Mouse (Mus musculus) left cerebral cortex, adult 9 months (tissue): ENCODE data around the gene Mcrip1.
"Not testable (repeated sequence)": the region's sequence is repeated elsewhere in the genome, so short reads cannot be mapped to it uniquely, and the experiment has no call there.

Experiments
- DNase-seq, 2 experiments: peaks; one replicate each; pipeline ENCODE4 v3.0.0; 2022; ENCODE audit warnings: low spot score in 2 of 2

Mcrip1 gene

DNA sequence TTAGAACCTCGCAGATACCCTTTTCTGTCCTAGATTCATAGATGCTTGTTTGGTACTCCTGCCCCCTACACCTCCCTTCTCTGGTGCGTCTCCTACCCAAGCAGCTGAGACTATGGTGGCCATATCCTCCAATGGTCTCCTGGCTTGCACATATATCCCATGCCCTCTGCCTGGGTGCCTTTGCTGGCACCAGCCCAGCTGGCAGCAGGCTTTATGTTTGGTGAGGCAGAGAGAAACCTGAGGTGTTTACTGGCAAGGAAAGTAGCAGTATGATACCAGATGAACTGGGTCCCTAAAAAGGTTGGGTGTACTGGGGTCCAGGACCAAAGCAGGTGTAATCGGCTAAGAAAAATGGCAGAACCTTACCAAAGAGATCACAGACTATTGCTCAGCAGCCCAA is 3.6 kb downstream of the Mcrip1 start:
- DNase-seq, result no peak

DNA sequence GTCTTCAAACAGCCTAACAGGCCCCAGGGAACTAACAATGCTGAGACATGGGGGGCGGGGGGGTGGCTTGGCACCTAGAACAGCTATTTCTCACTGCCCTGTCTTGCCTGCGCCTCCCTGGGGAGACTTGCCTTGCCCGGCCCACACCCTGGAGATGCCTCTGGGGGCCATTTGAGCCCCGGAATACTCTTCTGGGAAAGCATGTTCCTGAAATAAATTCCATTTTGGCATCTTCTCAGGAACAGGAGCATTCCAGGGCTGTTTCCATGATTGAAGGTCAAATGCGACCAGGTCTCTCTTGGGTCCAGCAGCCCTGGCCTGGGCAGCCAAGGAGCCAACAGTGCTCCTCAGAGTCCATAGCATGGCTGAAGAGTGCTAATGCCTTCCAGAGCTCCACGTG is 7.2 kb downstream of the Mcrip1 start:
- DNase-seq, result no peak

DNA sequence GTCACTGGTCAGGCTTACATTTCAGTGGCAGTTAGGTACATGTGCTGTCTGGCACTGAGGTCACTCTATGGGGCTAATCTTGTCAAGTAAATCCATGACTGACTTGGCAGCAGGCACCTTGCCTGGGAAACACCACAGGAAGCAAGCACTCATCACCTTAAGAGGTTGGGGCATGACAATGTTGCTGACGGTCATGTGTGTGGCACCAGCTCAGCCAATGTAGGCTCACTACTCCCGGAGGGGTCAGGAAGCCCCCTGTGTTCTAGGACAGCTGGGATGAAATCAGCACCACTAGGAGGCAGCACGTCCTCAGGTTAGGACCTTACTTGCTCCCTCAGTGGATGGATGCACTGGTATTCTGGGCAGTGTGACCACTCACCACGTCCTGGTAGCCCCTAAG is 7.6 kb downstream of the Mcrip1 start:
- no peak for DNase-seq

DNA sequence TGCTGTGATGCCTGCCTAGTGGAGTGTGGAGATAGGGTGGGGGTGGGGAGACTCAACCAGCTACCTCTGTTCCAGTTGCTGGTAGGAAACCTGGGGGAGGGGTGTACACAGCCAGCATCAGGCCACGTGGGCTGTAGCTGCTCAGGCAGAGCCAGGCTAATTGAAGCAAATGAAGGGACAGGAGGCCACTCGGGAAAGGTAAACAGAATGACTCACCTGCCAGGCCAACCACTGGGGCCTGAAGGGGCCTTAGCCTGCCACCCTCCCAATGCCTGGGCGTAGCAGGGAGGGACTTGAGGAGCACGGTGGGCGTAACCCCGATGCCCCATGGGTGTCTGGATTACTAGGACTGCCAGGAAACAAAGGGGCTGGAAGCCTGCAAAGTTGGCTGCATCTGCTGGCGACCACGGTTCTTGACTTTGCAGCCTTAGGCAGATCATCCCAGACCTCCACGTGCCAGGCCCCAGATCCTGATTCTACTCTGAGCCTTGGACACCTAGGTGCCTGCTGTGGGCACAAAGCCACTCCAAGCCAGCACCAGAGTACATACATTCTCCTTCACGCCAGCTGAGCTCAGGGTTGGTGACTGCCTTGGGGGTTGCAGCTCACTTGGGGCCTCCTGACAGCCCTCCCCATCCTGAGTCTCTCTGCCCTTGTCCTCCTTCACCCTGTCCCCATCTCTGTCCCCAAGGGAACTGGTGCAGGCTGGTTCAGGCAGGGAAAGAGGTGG is 10.1 kb downstream of the Mcrip1 start:
- DNase-seq, result no peak

DNA sequence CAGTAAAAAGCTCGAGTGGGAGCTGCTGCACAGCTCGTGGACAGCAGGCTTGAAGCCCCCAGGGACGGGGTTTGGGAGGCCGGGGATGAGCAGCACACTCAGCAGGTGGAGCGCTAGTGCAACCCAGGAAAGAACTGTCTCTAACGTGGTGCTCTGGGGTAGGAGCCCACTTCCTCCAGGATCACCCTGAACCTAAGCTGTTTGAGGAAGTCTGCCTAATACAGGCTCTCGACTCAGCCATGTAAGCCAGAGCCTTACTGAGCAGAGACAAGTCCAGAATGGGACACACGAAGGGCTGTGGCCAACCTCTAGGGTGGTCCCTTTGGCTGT is 10.6 kb downstream of the Mcrip1 start:
- DNase-seq, result no peak

DNA sequence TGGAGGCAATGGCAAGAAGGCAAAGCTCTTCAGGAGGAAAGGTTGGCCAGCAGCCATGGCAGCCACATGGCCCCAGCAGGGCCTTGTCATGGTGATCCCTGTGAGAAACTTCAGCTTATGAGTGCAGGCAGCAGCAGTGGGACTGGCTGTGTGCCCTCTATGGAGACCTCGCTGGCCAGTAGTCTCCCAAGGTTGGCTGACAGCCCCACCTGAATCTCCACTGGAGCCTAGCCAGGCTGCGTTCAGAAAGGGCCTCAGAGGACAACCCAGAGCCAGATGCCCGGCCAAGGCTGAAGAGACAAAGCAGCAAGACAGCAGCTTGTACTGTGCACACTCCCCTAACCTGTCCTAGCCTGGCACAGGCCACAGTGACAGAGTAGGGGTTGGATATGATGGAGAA is 11.0 kb downstream of the Mcrip1 start:
- no peak for DNase-seq

DNA sequence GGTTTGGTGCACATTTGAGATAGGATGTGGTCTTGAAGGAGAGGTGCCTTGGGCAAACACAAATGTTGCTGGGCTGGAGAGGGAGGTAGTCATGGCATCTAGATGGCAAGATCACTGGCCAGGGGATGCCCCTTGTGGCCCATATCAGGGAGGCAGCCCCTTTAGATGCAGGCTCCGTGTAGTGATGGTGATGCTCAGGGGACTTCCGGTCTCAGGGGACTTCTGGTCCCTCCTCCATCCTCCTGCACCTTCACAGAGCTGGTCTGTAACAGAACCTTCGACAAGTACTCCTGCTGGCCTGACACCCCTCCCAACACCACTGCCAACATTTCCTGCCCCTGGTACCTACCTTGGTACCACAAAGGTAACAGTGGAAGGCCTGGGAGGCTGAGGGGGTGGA is 13.7 kb downstream of the Mcrip1 start:
- no peak for DNase-seq

DNA sequence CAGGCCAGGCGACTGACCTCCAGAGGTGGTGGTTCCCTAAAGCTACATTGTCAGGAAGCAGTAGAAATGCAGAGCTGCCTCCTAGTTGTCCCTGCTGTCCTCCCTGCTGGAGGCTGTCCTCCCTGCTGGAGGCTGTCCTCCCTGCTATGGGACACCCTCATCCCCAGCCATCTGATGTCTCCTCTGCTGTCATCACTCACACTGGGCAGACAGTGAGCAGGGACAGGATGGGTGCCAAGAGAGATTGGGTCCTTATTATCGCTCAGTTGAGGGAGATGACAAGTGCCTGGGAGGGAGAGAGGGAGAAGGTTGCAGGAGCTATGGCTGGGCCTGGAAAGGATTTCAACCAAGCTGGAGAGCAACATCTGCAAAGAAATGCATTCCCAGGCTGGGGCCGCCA is 14.4 kb downstream of the Mcrip1 start:
- no peak for DNase-seq

DNA sequence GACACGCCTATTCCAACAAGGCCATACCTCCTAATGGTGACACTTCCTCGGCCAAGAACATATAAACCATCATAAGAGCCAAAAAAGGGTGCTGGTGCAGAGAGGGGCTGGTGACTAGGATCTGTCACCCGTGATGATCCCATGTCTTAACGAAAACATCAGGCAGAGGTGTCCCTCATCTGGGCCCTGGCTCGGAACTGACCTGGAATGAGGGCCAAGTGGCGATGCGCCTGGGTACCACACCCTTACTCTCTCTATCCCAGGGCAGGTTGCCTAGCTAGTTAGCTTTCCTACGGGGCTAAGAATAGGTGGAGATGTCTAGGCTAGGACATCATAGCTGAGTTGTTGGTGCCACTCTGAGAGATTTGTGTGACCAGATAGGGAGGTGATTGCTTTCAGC is 15.4 kb downstream of the Mcrip1 start:
- DNase-seq, result no peak

DNA sequence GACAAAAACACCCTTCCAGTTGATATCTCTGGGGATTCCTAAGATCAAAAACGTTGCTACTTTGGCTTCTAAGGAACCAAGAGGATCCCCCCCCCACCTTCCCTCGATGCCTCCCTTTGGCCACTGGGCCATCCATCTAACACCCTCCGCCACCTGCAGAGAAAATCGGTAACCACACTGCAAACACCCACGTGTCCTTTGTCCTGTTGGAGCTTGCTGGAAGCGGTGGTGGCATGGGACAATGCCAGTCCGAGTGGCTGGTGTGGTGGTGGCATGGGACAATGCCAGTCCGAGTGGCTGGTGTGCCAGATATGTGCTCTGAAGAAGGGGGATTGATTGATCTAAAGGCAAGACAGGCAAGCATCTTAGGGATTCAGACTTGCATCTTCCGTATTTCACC is 17.9 kb downstream of the Mcrip1 start:
- no peak for DNase-seq

DNA sequence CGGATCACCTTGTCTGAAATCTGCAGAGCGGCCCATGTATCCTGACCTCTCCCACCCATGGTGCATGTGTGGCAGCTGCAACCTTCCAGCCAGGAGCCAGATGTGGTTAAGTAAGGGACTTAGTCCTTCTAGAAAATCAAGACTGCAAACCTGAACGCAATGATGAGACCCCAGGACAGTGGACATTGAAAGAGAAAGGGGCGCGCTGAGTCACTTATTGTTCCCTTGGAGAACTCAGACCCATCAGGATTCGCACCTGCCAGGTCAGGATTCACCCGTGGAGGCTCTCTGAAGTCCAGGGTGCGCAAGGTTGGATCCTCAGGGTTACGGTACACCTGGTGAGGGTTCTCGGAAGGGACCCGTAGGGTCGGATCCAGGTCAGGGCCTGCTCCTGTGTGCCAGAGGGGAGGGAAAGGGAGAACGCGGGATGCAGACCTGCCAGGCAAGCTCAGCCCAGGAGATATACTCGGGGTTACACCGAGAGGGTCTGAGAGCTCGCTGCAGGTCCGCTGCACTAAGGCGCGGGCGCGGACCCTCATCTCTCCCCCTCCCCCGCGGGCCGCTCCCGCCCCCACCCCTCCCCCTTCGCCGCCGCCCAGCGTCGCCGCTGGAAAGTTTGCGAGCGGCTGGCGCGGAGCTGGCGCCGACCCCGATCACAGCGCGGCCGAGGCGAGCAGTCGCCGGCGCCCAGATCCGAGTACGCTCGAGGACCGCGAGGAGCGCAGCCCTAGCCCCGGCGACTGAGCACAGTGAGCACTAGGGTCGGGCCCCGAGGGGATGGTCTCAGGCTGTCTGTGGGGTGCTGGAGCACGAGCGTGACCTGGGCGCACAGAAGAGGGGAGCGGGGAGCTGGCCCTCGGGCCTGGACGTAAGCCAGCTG is 19.2 kb downstream of the Mcrip1 start, which contains the start of gene Gcgr:
Gcgr (plus strand) TSS at position 615 of the 880 bp plus-strand sequence.
- DNase-seq, result no peak

DNA sequence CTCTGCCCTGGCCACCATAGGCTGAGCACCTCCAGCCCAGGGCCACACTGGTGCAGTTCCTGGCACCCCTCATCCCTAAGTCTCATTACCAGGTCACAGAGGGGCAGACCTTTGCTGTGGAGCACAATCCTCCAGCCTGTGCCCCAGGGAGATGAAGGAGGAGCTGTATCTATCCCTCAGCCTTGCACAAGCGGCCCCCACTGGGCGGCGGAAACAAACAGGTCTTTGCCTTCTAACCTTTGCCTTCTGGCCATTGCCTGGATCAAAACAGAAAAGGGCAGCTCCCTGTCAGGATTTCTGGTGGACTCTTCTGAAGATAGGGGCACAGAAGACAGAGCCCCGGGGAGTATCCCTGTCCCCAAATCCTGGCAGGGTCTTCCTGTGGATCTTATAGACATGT is 20.6 kb downstream of the Mcrip1 start:
- no peak for DNase-seq

DNA sequence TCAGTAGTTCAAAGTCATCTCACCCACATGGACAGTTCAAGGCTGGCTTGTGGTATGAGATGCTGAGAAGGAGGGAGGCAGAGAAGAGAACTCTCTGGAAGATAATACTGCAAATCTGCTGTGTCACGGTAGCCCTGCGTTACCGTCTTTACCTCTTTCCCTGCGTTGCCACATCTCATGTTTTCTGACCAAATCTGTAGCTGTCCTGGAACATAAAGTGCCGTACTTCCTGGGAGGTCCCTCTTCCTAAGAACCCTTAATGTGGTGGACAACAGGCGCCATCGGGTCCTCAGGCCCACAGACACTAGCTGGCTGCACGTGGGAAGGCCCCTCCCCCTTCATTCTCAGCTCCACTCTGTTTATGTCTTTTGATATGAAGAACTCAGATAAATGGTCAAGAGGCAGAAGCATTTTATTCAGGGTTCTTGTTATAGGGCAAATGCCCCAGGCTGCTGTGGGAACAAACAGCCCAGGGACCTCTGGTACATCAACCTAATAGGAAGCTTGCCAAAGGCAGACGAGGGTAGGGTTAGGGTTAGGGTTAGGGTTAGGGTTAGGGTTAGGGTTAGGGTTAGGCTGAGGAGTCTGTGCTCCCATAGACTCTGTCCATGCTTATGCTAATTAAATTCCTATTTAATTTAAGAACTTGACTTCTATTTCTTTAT is 21.7 kb downstream of the Mcrip1 start:
- DNase-seq, result no peak

DNA sequence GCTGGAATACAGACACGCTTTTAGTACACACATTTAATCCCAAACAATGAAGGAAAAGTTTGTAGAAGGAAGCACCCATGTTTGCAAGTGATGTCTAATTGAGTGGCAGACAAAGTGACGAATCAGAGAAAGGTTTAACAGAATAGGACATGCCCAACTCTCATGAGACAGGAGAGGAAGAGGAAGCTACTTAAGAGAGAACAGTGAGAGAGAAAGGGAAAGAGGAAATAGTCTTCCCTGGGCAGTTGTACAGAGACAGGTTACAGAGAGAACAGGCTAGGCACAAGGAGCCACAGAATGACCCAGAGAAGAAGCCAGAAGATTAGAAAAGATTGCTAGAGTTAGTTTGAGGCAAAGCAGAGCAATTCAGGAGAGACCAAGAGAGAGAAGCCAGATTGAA is 23.6 kb downstream of the Mcrip1 start:
- no peak for DNase-seq

DNA sequence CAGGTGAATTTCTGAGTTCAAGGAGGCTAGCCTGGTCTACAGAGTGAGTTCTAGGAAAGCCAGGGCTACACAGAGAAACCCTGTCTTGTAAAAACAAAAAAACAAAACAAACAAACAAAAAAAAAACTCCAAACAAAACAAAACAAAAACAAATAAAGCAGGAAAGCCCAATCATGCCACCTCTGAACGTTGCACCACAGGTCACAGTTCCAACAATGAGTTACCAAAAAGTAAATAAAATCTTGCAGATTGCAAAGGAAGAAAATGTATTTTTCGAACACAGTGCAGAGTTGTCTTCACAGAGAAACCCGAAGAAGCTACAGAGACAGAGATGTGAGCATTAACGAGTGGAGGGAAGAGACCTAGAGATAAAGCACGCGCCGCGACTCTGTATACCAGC is 26.9 kb downstream of the Mcrip1 start:
- no peak for DNase-seq

DNA sequence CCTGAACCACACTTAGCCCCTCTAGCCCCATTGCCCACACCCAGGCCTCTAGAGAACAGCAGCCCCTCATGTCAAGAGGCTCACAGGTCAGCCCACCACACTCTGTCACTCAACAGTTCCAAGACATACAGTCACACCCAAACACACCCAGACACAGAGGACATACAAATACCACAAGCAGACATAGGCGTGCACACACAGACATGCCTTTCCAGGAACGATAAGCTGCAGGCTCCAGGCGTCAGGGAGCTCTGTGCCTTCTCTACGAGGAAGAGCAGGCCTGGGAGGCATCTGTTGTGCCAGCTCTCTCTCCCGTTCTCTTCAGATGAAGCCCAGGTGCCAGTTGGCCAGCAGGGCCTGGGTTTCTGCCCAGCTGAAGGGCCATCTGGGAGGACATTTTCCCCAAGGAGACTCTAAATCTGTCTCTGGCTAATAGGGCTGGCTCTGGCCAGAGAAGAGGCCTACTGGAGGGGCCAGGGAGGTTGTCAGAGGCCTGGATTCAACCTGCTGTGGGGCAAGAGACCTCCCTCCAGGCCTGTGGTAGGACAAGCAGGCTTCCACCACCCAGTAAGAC is 28.5 kb downstream of the Mcrip1 start:
- DNase-seq, result no peak

DNA sequence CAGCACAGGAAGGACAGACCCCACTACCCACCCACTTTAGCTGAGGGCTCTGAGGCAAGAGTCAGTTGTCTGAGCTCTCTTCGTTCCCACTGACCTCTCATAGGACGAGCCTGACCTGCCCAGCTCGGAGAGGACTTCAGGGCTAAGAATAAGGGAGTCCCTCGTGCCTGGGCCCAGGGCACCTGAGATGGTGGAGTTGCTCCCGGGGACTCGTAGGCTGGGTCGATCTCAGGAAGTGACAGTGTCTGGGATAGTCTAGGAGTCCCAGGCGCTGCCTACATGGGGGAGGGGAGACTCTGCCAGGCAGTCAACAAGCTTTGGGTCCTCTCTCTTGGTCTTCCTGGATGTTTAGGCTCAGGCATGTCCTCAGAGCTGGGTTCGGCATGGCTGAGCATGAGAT is 29.0 kb downstream of the Mcrip1 start:
- DNase-seq, result no peak

DNA sequence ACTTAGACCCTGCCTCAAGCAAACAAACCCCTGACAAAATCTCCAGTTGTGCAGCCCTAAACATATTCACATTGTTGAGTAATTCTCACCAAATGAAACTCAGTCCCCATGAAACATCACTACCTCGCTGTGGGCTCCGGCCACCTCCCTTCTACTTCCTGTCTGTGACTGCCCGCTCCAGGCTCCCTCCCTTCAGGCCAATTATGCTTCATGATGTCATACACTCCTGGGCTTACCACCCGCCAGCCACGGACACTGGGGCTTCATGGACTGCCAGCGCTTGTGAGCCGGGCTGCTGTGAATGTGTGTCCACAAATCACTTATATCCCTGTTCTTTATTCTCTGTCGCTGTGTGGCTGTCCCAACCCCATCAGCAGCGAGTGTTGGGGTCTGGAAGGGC is 29.8 kb downstream of the Mcrip1 start:
- DNase-seq, result no peak

DNA sequence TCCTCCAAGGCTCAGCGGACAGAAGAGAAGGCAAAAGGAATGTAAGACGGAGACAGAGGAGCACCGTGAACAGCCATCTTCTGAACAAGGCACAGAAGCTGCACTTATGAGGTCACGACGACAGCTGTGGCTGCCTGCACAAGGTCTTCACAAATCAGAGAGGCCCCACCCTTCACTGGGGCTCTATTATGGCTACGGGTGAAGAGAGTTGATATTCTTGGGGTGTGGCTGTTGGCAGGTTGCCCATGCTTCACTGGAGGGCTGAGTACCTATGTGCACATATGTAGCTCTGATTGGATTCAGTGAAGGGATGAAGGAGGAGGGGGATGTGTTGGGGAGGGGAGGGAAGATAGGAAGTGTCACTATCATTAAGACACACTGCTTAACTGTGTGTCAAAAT is 31.0 kb downstream of the Mcrip1 start:
- DNase-seq, result no peak

DNA sequence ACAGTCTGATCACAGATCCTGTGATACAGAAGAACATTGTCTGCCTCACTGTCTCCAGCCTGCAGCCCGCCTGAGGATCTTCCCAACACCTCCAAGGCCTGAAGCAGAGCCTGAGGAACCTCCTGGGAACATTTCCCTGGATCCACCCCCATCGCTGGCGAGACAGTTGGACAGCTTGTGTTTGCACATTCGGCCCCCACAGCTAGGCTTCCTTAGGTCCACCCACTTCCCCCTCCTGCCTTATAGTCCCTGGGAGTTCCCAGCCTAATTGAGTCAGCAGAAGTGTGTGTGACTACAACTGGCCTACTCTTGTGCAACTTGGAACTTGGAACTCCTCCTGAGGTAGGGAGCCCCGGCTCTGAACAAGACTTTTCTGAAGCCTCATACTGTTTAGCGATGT is 31.5 kb downstream of the Mcrip1 start:
- peak; percentile 61 to 90 for DNase-seq

DNA sequence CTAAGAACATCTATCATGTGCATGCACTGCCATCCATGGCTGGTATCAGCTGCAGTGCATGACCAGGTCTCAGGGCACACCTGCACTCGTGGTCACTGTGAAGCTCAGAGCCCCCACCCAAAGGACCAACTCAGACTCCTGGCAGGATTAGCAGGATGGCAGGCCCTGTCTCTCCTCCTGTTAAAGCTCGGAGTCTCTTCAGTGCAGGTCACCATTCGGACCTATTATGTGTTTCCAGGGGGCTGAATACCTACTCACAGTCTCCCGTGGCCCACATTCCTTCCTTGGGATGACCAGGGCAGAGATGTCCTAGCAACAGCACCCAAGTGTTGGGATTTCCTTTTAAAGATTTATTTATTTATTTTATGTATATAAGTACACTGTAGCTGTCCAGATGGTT is 32.4 kb downstream of the Mcrip1 start:
- no peak for DNase-seq

DNA sequence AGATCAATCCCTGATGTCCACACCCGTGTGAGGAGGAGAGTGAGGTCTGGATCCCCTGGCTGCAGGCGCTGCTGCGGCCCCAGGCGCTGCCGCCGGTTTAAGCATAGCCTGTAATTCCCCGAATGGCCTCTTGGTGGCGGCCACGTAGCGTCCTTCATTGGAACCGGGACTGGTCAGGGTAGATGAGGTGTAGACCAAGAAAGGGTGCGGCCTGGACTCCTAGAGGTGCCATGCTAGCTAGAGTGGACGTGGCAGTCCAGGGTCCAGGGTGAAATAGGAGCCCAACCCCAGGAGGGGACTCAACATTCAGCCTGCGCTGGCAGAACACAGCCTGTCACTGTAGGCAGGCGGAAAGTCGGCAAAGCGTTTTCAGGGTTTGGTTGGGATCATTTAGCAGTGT is 33.9 kb downstream of the Mcrip1 start:
- DNase-seq, result peak; percentile 27 to 88

DNA sequence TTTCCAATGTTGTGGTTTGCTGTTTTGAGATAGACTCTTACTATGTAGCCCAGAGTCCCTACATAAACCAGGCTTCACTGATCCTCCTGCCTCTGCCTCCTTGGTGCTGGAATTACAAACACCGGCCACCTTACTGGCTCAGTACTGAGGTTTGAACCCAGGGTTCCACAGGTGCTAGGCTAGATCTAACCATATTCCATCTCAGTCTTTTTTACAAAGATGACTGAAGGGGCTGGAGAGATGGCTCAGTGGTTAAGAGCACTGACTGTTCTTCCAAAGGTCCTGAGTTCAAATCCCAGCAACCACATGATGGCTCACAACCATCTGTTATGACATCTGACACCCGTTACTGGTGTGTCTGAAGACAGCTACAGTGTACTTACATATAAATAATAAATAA is 35.3 kb downstream of the Mcrip1 start:
- DNase-seq, result not testable (repeated sequence)
